Mouse (Mus musculus): ENCODE results near the gene Hmgcr. TPM values are rescaled to one million over a fixed set of nuclear protein-coding genes. Genes with fewer than 3 reads are reported as not detected.

Gene Hmgcr
- polyA plus RNA-seq, 1 experiment from 2014 or later: 74.6 TPM

- no peak overlapping the region for H3K27ac ChIP-seq (ENCODE audit: low read length)
- no peaks in the 10 kb centered on the region for H3K27me3 ChIP-seq (ENCODE audit: control insufficient read depth, insufficient read depth, low read length)
- no peaks in the 10 kb centered on the region for H3K4me1 ChIP-seq (ENCODE audit: control insufficient read depth, insufficient read depth, low read length)
- 90% methylated on average over 5 of the region's 5 CpGs for WGBS
- no peaks in the 10 kb centered on the region for H3K36me3 ChIP-seq (ENCODE audit: control insufficient read depth, insufficient read depth, low read length)
- no peak overlapping the region for H3K4me3 ChIP-seq (replicated peaks; ENCODE audit: low read length)
- ATAC-seq (ENCODE audit: insufficient read depth, low FRiP score): no peak
- no peaks in the 10 kb centered on the region for H3K9me3 ChIP-seq (replicated peaks; ENCODE audit: control insufficient read depth, low read length)
- no peak overlapping the region for H3K4me2 ChIP-seq (ENCODE audit: low read depth, low read length)
- no peak overlapping the region for H3K9ac ChIP-seq (ENCODE audit: low read length)
These were observed 19.2 kb upstream of the Hmgcr start for GRCm38 (mm10) chr13:96689901-96690300.

- no peak overlapping the region for H3K4me3 ChIP-seq (replicated peaks; ENCODE audit: low read length)
- H3K9ac ChIP-seq (ENCODE audit: low read length): no peak overlapping the region
- no peaks in the 10 kb centered on the region for H3K27me3 ChIP-seq (ENCODE audit: control insufficient read depth, insufficient read depth, low read length)
- ATAC-seq (ENCODE audit: insufficient read depth, low FRiP score): no peak
- 79% methylated on average over 9 of the region's 9 CpGs for WGBS
- no peaks in the 10 kb centered on the region for H3K36me3 ChIP-seq (ENCODE audit: control insufficient read depth, insufficient read depth, low read length)
- no peaks in the 10 kb centered on the region for H3K4me1 ChIP-seq (ENCODE audit: control insufficient read depth, insufficient read depth, low read length)
- H3K9me3 ChIP-seq (replicated peaks; ENCODE audit: control insufficient read depth, low read length): no peaks in the 10 kb centered on the region
- H3K4me2 ChIP-seq (ENCODE audit: low read depth, low read length): no peak overlapping the region
- H3K27ac ChIP-seq (ENCODE audit: low read length): no peak overlapping the region
These were observed 16.5 kb upstream of the Hmgcr start for GRCm38 (mm10) chr13:96687261-96687660.

- H3K4me3 ChIP-seq (replicated peaks; ENCODE audit: low read length): no peak overlapping the region
- no peak overlapping the region for H3K27ac ChIP-seq (ENCODE audit: low read length)
- no peaks in the 10 kb centered on the region for H3K27me3 ChIP-seq (ENCODE audit: control insufficient read depth, insufficient read depth, low read length)
- no peaks in the 10 kb centered on the region for H3K36me3 ChIP-seq (ENCODE audit: control insufficient read depth, insufficient read depth, low read length)
- peaks cover 3% of the 10 kb centered on the region; the same call in 1 of the 2 replicates for H3K4me1 ChIP-seq (ENCODE audit: control insufficient read depth, insufficient read depth, low read length)
- WGBS: 77% methylated on average over 5 of the region's 5 CpGs
- no peak overlapping the region for H3K4me2 ChIP-seq (ENCODE audit: low read depth, low read length)
- H3K9me3 ChIP-seq (replicated peaks; ENCODE audit: control insufficient read depth, low read length): no peaks in the 10 kb centered on the region
- no peak overlapping the region for H3K9ac ChIP-seq (ENCODE audit: low read length)
- ATAC-seq (ENCODE audit: insufficient read depth, low FRiP score): no peak
These were observed 14.0 kb upstream of the Hmgcr start for GRCm38 (mm10) chr13:96684779-96685178.

- no peak for ATAC-seq (ENCODE audit: insufficient read depth, low FRiP score)
- H3K4me1 ChIP-seq (ENCODE audit: control insufficient read depth, insufficient read depth, low read length): peaks cover 3% of the 10 kb centered on the region; the same call in 1 of the 2 replicates
- no peak overlapping the region for H3K27ac ChIP-seq (ENCODE audit: low read length)
- H3K4me2 ChIP-seq (ENCODE audit: low read depth, low read length): no peak overlapping the region
- no peaks in the 10 kb centered on the region for H3K27me3 ChIP-seq (ENCODE audit: control insufficient read depth, insufficient read depth, low read length)
- no peaks in the 10 kb centered on the region for H3K9me3 ChIP-seq (replicated peaks; ENCODE audit: control insufficient read depth, low read length)
- H3K4me3 ChIP-seq (replicated peaks; ENCODE audit: low read length): no peak overlapping the region
- no peaks in the 10 kb centered on the region for H3K36me3 ChIP-seq (ENCODE audit: control insufficient read depth, insufficient read depth, low read length)
- H3K9ac ChIP-seq (ENCODE audit: low read length): no peak overlapping the region
These were observed 10.4 kb upstream of the Hmgcr start for GRCm38 (mm10) chr13:96681088-96681620.

GRCm38 (mm10) chr13:96680163-96681087, 9.7 kb upstream of the Hmgcr start:
- Histone ChIP-seq H3K4me2 (ENCODE audit: low read depth, low read length) (no peak overlapping the region), H3K9ac (ENCODE audit: low read length) (no peak overlapping the region), H3K27me3 (ENCODE audit: control insufficient read depth, insufficient read depth, low read length) (no peaks in the 10 kb centered on the region), H3K9me3 (replicated peaks; ENCODE audit: control insufficient read depth, low read length) (no peaks in the 10 kb centered on the region), H3K4me1 (ENCODE audit: control insufficient read depth, insufficient read depth, low read length) (peaks cover 3% of the 10 kb centered on the region; the same call in 1 of the 2 replicates), H3K27ac (ENCODE audit: low read length) (no peak overlapping the region), H3K4me3 (replicated peaks; ENCODE audit: low read length) (no peak overlapping the region), H3K36me3 (ENCODE audit: control insufficient read depth, insufficient read depth, low read length) (no peaks in the 10 kb centered on the region)
- WGBS: 66% methylated on average over 9 of the region's 9 CpGs
- ATAC-seq (ENCODE audit: insufficient read depth, low FRiP score): no peak

- no peak for ATAC-seq (ENCODE audit: insufficient read depth, low FRiP score)
- Histone ChIP-seq H3K27me3 (ENCODE audit: control insufficient read depth, insufficient read depth, low read length) (no peaks in the 10 kb centered on the region), H3K27ac (ENCODE audit: low read length) (no peak overlapping the region), H3K36me3 (ENCODE audit: control insufficient read depth, insufficient read depth, low read length) (no peaks in the 10 kb centered on the region), H3K4me3 (replicated peaks; ENCODE audit: low read length) (no peak overlapping the region), H3K4me2 (ENCODE audit: low read depth, low read length) (no peak overlapping the region), H3K9ac (ENCODE audit: low read length) (no peak overlapping the region), H3K4me1 (ENCODE audit: control insufficient read depth, insufficient read depth, low read length) (peaks cover 3% of the 10 kb centered on the region; the same call in 1 of the 2 replicates), H3K9me3 (replicated peaks; ENCODE audit: control insufficient read depth, low read length) (no peaks in the 10 kb centered on the region)
- WGBS: 60% methylated on average over 6 of the region's 6 CpGs
These were observed 7.9 kb upstream of the Hmgcr start for GRCm38 (mm10) chr13:96678616-96679015.

GRCm38 (mm10) chr13:96677071-96677470, 6.3 kb upstream of the Hmgcr start:
- Histone ChIP-seq H3K27me3 (ENCODE audit: control insufficient read depth, insufficient read depth, low read length) (no peaks in the 10 kb centered on the region), H3K27ac (ENCODE audit: low read length) (no peak overlapping the region), H3K4me3 (replicated peaks; ENCODE audit: low read length) (no peak overlapping the region), H3K9me3 (replicated peaks; ENCODE audit: control insufficient read depth, low read length) (no peaks in the 10 kb centered on the region), H3K9ac (ENCODE audit: low read length) (no peak overlapping the region), H3K36me3 (ENCODE audit: control insufficient read depth, insufficient read depth, low read length) (no peaks in the 10 kb centered on the region), H3K4me2 (ENCODE audit: low read depth, low read length) (no peak overlapping the region), H3K4me1 (ENCODE audit: control insufficient read depth, insufficient read depth, low read length) (peaks cover 3% of the 10 kb centered on the region; the same call in 1 of the 2 replicates)
- ATAC-seq (ENCODE audit: insufficient read depth, low FRiP score): no peak
- WGBS: 62% methylated on average over 1 of the region's 1 CpGs

GRCm38 (mm10) chr13:96675756-96676155, 5.0 kb upstream of the Hmgcr start:
- H3K4me2 ChIP-seq (ENCODE audit: low read depth, low read length): no peak overlapping the region
- H3K4me1 ChIP-seq (ENCODE audit: control insufficient read depth, insufficient read depth, low read length): peaks cover 3% of the 10 kb centered on the region; the same call in 1 of the 2 replicates
- H3K9ac ChIP-seq (ENCODE audit: low read length): no peak overlapping the region
- no peaks in the 10 kb centered on the region for H3K9me3 ChIP-seq (replicated peaks; ENCODE audit: control insufficient read depth, low read length)
- 81% methylated on average over 6 of the region's 6 CpGs for WGBS
- no peaks in the 10 kb centered on the region for H3K27me3 ChIP-seq (ENCODE audit: control insufficient read depth, insufficient read depth, low read length)
- H3K36me3 ChIP-seq (ENCODE audit: control insufficient read depth, insufficient read depth, low read length): no peaks in the 10 kb centered on the region
- no peak overlapping the region for H3K4me3 ChIP-seq (replicated peaks; ENCODE audit: low read length)
- H3K27ac ChIP-seq (ENCODE audit: low read length): no peak overlapping the region
- ATAC-seq (ENCODE audit: insufficient read depth, low FRiP score): no peak

- peaks cover 10% of the 10 kb centered on the region for H3K4me1 ChIP-seq (ENCODE audit: control insufficient read depth, insufficient read depth, low read length)
- 73% methylated on average over 7 of the region's 7 CpGs for WGBS
- H3K4me2 ChIP-seq (ENCODE audit: low read depth, low read length): no peak overlapping the region
These were observed 3.1 kb upstream of the Hmgcr start for GRCm38 (mm10) chr13:96673817-96674216.

More at GRCm38 (mm10) chr13:96673817-96674216, 3.1 kb upstream of the Hmgcr start:
- Histone ChIP-seq H3K27ac (ENCODE audit: low read length) (no peak overlapping the region), H3K36me3 (ENCODE audit: control insufficient read depth, insufficient read depth, low read length) (no peaks in the 10 kb centered on the region), H3K9me3 (replicated peaks; ENCODE audit: control insufficient read depth, low read length) (no peaks in the 10 kb centered on the region), H3K4me3 (replicated peaks; ENCODE audit: low read length) (no peak overlapping the region), H3K9ac (ENCODE audit: low read length) (no peak overlapping the region), H3K27me3 (ENCODE audit: control insufficient read depth, insufficient read depth, low read length) (no peaks in the 10 kb centered on the region)
- no peak for ATAC-seq (ENCODE audit: insufficient read depth, low FRiP score)
